Mouse (Mus musculus): ENCODE data around the gene Angptl2.

- TF ChIP-seq MAFK (IDR thresholded peaks at IDR 0.05; ENCODE audit: insufficient read depth, low read depth, low read length) (no peak), CHD2 (IDR thresholded peaks at IDR 0.05; ENCODE audit: low read depth, low read length) (no peak), HCFC1 (IDR thresholded peaks at IDR 0.05; ENCODE audit: borderline replicate concordance, insufficient read depth, low read length) (no peak), ZNF384 (IDR thresholded peaks at IDR 0.05; ENCODE audit: low read depth, low read length) (no peak)
These were observed 64.7 kb downstream of the Angptl2 start for GRCm38 (mm10) chr2:33280525-33280924.

Data from ES-E14 (cell line).